In genomic region chr19:19587866-19588265, GRCm38 (mm10) we compare ENCODE assay signal across 17 mouse cellular contexts.
DNase-seq lines count a peak whose midpoint lies in the region.
"Had no signal": no experiment of that assay in that cellular context is flagged by ENCODE, and none has a peak within 500 bp of the region (broad histone marks: within the 10 kb centered on the region; RNA-seq: fewer than 3 reads in every experiment).

No protein-coding gene starts in this region.

- DNase-seq in Muller cell, postnatal 12 days (ENCODE audit: inconsistent ontology term), result peak; percentile 59
- DNase-seq in retina, embryonic 14.5 days (ENCODE audit: low spot score), result peak; percentile 63
- DNase-seq in retina, postnatal 1 day, result peak; percentile 46
- DNase-seq in spleen, postnatal 14 days (ENCODE audit: low spot score in 2 of 2), result no peak
- no peak for DNase-seq in urinary bladder, adult 18-20 months (ENCODE audit: low spot score in 2 of 2)
- DNase-seq in gastrocnemius, adult 18-20 months (ENCODE audit: low spot score), result no peak
- DNase-seq: adrenal gland, adult 2 months; adrenal gland, adult 8-10 months; adrenal gland, postnatal 10 days; adrenal gland, postnatal 14 days; adrenal gland, postnatal 25 days; adrenal gland, postnatal 36 days; B cell, adult 2 months; cerebellum, adult 11 months; cerebellum, adult 11-12 months; cerebellum, adult 18-20 months; cerebellum, adult 2 months had no signal

Comparison
In these comparisons a context has a peak if more than half of its experiments do, and no peak if none do; other contexts are left out.
1. DNase-seq: peak in Muller cell, postnatal 12 days (single experiment), retina, embryonic 14.5 days (single experiment) and retina, postnatal 1 day (single experiment); none in spleen, postnatal 14 days (0 of 2), urinary bladder, adult 18-20 months (0 of 2) and gastrocnemius, adult 18-20 months (single experiment).